9 mouse cellular contexts compared by ENCODE assay signal in genomic region chr10:59310691-59311457, GRCm38 (mm10). TPM values are rescaled to one million over a fixed set of nuclear protein-coding genes. Genes with fewer than 3 reads are reported as not detected.
DNase-seq lines count a peak whose midpoint lies in the region; ATAC-seq and TF ChIP-seq lines count a peak whose summit lies in the region.
"Had no signal": no experiment of that assay in that cellular context is flagged by ENCODE, and none has a peak within 500 bp of the region (broad histone marks: within the 10 kb centered on the region; RNA-seq: fewer than 3 reads in every experiment).

No protein-coding gene starts in this region.

- no peaks in the 10 kb centered on the region for H3K9me3 ChIP-seq in intestine, embryonic 14.5 days (ENCODE audit: control insufficient read depth, low read length)
- H3K9me3 ChIP-seq in midbrain, postnatal 0 days (ENCODE audit: low read length), result no peaks in the 10 kb centered on the region
- H3K9me3 ChIP-seq: G1E had no signal

- WGBS in intestine, embryonic 14.5 days, result 53% methylated on average over 6 of the region's 6 CpGs
- 70% methylated on average over 6 of the region's 6 CpGs for WGBS in midbrain, postnatal 0 days

- H3K36me3 ChIP-seq in intestine, embryonic 14.5 days (ENCODE audit: control insufficient read depth, insufficient read depth, low read length), result no peaks in the 10 kb centered on the region
- H3K36me3 ChIP-seq in midbrain, postnatal 0 days (ENCODE audit: insufficient read depth, low read length), result no peaks in the 10 kb centered on the region
- H3K36me3 ChIP-seq: G1E had no signal

- peak; percentile 94 for ATAC-seq in Patski
- ATAC-seq in intestine, embryonic 14.5 days (replicated peaks; ENCODE audit: low FRiP score, low TSS enrichment, low read depth), result peak; percentile 72; the same call in 1 of the 2 replicates
- no peak for ATAC-seq in midbrain, postnatal 0 days (ENCODE audit: low FRiP score)

- no peaks in the 10 kb centered on the region for H3K27me3 ChIP-seq in Patski
- no peaks in the 10 kb centered on the region for H3K27me3 ChIP-seq in intestine, embryonic 14.5 days (replicated peaks; ENCODE audit: control insufficient read depth, insufficient read depth, low read length)
- no peaks in the 10 kb centered on the region for H3K27me3 ChIP-seq in midbrain, postnatal 0 days (ENCODE audit: insufficient read depth, low read length)

- no peak overlapping the region for H3K27ac ChIP-seq in intestine, embryonic 14.5 days (ENCODE audit: low read depth)
- H3K27ac ChIP-seq in midbrain, postnatal 0 days (ENCODE audit: low read depth, low read length), result no peak overlapping the region

- no peak overlapping the region for H3K4me2 ChIP-seq in intestine, embryonic 14.5 days (ENCODE audit: low read length)
- H3K4me2 ChIP-seq in midbrain, postnatal 0 days (ENCODE audit: low read depth, low read length, poor library complexity, severe bottlenecking), result no peak overlapping the region

- no peak overlapping the region for H3K4me3 ChIP-seq in intestine, embryonic 14.5 days (ENCODE audit: low read depth, low read length)
- no peak overlapping the region for H3K4me3 ChIP-seq in midbrain, postnatal 0 days (ENCODE audit: low read depth, low read length)

- no peaks in the 10 kb centered on the region; the same call in 1 of the 2 replicates for H3K4me1 ChIP-seq in intestine, embryonic 14.5 days (replicated peaks; ENCODE audit: control insufficient read depth, insufficient read depth, low read length)
- no peaks in the 10 kb centered on the region for H3K4me1 ChIP-seq in midbrain, postnatal 0 days (ENCODE audit: insufficient read depth, low read length)

- H3K9ac ChIP-seq in intestine, embryonic 14.5 days (ENCODE audit: low read length), result no peak overlapping the region
- no peak overlapping the region for H3K9ac ChIP-seq in midbrain, postnatal 0 days (replicated peaks; ENCODE audit: low read length, poor library complexity, severe bottlenecking)

- CTCF ChIA-PET in Patski (lab: Charles Lee), result interaction anchor here (0.7 to 6.8 kb wide), 6 partner anchors 13 to 77 kb away, joined by 3 to 75 read pairs (median 4); partner anchors contain the start of gene P4ha1

- TF ChIP-seq CTCF in Patski (IDR thresholded peaks at IDR 0.05), result no peak
- no peak for TF ChIP-seq CTCF in midbrain, postnatal 0 days (IDR thresholded peaks at IDR 0.05)

- POLR2A ChIA-PET in Patski (lab: Charles Lee), result interaction anchor here (0.6 to 4.5 kb wide), 4 partner anchors 12 to 204 kb away, joined by 3 to 39 read pairs (median 4); partner anchors contain the start of gene P4ha1

- in situ Hi-C loops in Patski (cut with MboI; ENCODE audit: low pct_unique_long_range_greater_than_20kb), result no loop called here

- DNase-seq in 3T3-L1 (ENCODE audit: low read depth, low spot score), result peak; percentile 88
- DNase-seq in Patski (ENCODE audit: low read depth, low spot score), result peak; percentile 84
- DNase-seq in intestine, embryonic 14.5 days (ENCODE audit: low spot score), result peak; percentile 57
- peak; percentile 61 to 75 for DNase-seq in kidney, postnatal 4 days
- no peak for DNase-seq in midbrain, postnatal 0 days (ENCODE audit: low spot score)
- DNase-seq in spleen, adult 18-20 months, result no peak
- no peak for DNase-seq in T-cell, adult 2 months (ENCODE audit: low spot score)
- DNase-seq in retina, postnatal 1 day, result no peak

RNA-seq across cellular contexts. Expression of gene P4ha1, which starts 12.2 kb away (rescaled TPM):
- polyA plus RNA-seq in Patski (2021), result 174 TPM
- 65.2 and 70.5 TPM in 2 replicates for polyA plus RNA-seq in intestine, embryonic 14.5 days (2014; fragmentation: Nextera tagmentation; extraction: Ambion mirVana)
- total RNA-seq in midbrain, postnatal 0 days (2014; rRNA removed), result 21.3 and 25.9 TPM in 2 replicates
- polyA plus RNA-seq in midbrain, postnatal 0 days (2015; fragmentation: Nextera tagmentation; extraction: Ambion mirVana), result 12.8 and 14.2 TPM in 2 replicates

Comparison
In these comparisons a context has a peak if more than half of its experiments do, and no peak if none do; other contexts are left out.
1. DNase-seq: peak in 3T3-L1 (single experiment), Patski (single experiment), intestine, embryonic 14.5 days (single experiment) and kidney, postnatal 4 days (2 of 2); none in midbrain, postnatal 0 days (single experiment), spleen, adult 18-20 months (0 of 2), T-cell, adult 2 months (single experiment) and retina, postnatal 1 day (single experiment).